Mouse (Mus musculus): ENCODE data around the gene Pde11a.
A peak's percentile ranks its signal among the peaks of the same experiment; 100 is the strongest.

Gene Pde11a

DNA sequence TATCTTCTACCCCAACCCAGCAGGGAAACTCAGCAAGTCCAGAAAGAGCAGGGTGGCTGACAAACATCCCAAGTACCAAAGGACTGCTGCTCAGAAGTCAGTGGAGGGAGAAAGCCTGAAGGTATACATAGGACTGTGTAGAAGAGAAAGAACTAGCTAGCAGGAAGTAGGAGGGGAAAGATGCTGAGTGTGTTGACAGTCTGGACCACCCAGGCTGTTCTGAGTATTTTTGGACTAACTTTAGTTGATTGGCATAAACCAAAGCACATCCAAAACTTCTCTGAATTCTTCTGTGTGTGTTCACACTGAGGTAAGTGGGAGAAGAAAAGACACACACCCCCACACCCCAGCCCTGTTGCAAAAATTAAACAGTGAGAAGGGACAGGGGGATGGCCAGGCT is 248.1 kb downstream of the Pde11a start:
- DNase-seq (ENCODE audit: low spot score), result no peak

GRCm38 (mm10) chr2:76088844-76089243 is 249.7 kb downstream of the Pde11a start:
- no peak for DNase-seq (ENCODE audit: low spot score)

- peak; percentile 70 for DNase-seq (ENCODE audit: low spot score)
Measured at GRCm38 (mm10) chr2:76088413-76088812, 250.2 kb downstream of the Pde11a start.

DNA sequence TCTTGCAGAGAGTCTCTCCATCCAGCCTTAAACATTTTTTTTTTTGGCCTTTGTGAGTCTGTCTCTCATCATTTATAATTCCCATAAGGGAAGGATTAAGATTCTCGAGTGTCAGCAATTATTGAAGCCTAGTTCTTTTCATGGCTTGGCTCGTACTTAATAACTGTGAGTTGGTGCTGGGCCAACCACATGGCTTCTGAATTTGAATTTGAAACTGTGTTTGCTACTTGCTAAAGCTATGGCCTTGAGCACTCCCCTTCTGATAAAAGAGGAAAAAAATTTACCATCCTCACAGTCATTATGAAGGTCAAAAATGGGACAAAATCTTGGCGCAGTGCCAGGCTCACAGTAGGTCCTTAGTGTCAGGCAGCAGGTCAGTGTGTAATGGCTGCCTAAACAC is 251.4 kb downstream of the Pde11a start:
- peak; percentile 65 for DNase-seq (ENCODE audit: low spot score)

DNA sequence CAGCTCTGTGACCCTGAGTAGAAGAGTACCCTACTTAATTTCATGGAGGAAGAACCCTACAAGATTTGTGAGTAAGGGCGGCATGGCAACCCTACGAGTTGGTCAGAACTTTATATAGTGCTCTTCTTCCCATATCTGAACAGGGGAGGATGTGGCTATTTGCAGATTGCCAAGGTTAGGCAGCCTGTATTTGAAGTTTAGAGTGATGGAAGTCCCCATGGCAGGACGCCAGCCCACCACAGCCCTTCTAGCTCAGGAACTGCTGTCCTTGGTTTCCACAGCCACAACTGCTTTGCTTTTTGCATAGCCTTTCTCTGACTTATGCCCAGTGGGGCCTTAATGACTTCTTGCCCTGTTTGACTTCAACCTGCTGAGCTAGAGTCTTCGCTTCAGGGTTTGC is 253.6 kb downstream of the Pde11a start:
- no peak for DNase-seq (ENCODE audit: low spot score)

DNA sequence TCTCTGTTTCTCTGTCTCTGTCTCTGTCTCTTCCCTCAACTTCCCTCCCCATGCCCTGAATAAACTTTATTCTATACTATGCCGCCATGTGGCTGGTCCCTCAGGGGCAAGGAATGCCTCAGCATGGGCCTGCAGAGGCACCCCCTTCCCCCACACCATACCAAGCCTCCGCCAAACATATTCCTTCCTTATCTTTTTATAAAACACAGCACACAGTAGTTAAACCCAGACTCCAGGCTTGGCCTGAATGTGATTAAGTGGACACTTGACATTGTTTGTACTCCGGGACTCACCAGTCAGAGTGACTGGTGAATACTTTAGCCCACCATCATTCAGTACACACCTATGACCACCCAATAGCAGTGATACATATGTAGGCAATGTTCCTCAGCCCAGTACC is 254.7 kb downstream of the Pde11a start:
- no peak for DNase-seq (ENCODE audit: low spot score)

DNA sequence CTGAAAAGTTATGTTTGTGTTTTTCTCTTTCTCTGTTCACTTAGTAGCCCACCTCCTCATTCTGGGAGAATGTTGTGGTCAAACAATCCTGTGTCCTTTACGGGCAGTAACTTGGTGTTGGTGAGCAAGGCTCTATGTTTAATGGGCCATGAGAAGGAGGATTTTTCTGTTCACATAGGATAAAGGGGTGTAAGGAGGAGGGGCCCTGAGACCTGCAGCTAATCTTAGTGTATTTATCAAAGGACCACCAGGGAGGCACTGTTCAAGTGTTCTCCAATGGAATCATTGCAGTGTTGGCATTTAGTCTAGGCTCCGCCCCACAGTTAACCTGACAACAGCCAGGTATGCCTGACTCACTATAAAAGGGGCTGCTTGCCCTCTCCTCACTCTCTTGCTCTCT is 255.2 kb downstream of the Pde11a start:
- no peak for DNase-seq (ENCODE audit: low spot score)

- no peak for DNase-seq (ENCODE audit: low spot score)
Measured at GRCm38 (mm10) chr2:76081991-76082390, 256.6 kb downstream of the Pde11a start.

GRCm38 (mm10) chr2:76080549-76080948 is 258.0 kb downstream of the Pde11a start:
- no peak for DNase-seq (ENCODE audit: low spot score)

DNA sequence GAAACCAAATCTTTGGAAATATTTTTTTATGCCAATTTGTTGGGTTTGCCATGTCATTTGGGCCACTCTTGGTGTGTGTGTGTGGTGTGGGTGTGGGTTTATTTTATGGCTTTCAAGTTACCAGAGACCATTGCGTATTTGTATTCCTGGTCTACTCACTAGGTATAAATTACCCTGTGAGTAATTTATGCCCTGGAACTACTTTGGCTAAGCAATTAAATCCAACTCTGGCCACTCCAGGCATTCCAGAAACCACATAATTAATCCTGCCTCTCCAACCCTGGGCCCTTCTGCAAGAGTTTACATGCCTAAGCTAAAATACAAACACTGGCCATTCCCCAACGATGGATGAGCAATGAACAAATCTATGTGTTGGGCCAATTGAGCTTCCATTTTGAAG is 261.7 kb downstream of the Pde11a start:
- DNase-seq (ENCODE audit: low spot score), result no peak

GRCm38 (mm10) chr2:76076047-76076446 is 262.5 kb downstream of the Pde11a start:
- DNase-seq (ENCODE audit: low spot score), result no peak

DNA sequence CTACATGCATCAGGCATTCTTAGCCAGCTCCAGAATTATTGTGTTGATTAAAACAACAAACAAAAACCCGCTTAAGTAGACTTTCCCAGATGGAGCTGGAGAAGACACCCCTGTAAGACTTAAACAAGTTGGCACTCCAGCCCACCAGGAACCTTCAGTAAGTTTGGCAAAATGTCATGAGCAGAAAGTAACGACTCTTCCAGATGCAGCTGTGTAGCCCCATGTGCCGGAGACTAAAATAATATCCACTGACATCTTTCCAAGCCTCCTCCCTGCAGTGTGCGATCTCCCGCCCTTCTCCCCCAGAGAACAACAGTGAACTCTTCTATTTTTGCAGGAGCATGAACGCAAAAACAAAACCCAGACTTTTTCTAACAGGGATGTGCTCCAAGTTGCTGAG is 265.5 kb downstream of the Pde11a start:
- no peak for DNase-seq (ENCODE audit: low spot score)

DNA sequence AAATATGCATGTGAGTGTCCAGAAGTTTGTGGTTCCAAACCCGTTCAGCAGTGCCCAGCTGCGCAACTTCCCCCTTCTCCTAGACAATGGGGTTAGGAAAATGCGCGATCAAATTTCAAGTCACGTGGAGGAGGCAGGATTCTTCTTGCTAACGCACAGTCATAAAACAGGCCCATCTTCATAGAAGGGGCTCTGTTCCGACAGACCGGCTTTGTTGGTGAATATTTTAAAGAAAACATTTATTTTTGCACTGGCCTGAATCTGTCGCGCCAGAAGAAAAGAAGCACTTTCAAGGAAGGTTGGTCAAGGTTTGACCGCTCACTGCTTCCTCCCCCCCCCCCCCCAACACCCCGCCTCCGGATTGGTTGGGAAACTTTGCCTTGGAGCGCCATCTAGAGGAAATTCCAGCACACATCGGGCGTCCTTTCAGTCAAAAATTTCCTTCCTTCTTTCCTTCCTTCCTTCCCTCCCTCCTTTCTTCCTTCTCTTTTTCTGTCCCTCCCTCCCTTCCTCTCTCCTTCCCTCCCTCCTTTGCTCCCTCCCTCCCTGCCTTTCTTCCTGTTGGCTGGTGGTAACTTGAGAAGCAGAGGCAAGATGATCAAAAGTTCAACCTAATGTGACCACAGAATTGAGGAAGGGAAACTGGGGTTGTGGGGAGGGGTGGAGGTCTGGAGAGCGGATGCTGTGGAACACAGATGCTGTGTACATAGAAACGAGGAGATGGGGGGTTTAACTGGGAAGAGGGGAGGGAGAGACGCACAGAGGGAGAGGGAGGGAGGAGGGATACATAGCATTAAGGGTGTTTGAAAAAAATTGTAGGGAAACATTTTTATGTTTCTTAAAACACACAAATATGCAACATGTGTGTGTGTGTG is 267.9 kb downstream of the Pde11a start:
- peak; percentile 60 for DNase-seq (ENCODE audit: low spot score)

- DNase-seq (ENCODE audit: low spot score), result no peak
Measured at GRCm38 (mm10) chr2:76069238-76069637, 269.3 kb downstream of the Pde11a start.

GRCm38 (mm10) chr2:76068155-76068554 is 270.4 kb downstream of the Pde11a start:
- DNase-seq (ENCODE audit: low spot score), result no peak

GRCm38 (mm10) chr2:76067144-76067543 is 271.4 kb downstream of the Pde11a start:
- no peak for DNase-seq (ENCODE audit: low spot score)

GRCm38 (mm10) chr2:76065292-76065691 is 273.3 kb downstream of the Pde11a start:
- DNase-seq (ENCODE audit: low spot score), result no peak

DNA sequence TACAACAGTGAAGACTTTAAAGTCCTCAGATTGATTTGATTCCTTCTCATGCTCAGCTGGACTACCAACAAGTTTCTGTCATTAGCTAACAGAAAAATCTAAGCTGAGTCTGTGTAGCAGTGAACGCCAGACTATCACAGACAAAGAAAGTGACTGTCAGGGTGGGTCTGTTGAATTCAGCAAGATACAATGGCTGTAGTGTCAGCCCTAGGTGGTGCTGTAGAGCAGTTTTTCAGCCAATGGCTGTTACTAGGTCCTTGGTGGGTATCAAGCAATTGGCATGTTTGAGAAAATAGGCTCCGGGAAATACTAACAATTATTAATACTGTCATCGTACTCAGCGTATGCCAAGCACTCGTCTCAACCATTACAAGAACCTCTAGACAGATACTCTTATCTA is 274.5 kb downstream of the Pde11a start:
- no peak for DNase-seq (ENCODE audit: low spot score)

DNA sequence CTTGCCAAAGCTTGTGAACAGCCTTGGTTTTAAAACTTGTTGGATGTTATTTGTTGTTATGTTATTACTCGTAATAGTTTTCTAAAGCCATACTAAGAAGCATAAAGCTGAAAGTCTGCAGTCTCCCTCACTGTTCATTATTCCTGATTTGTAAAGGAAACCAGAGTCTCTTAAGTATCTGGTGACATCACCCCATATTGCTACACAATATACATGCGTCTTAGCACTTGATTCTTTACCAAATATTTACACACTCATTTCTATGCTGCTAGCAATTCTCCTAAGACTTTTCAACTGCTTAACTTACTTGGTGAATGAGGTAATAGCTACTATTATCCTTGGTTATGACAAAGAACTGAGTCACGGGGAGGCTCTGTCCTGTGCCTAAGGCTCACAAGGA is 278.4 kb downstream of the Pde11a start:
- no peak for DNase-seq (ENCODE audit: low spot score)

DNA sequence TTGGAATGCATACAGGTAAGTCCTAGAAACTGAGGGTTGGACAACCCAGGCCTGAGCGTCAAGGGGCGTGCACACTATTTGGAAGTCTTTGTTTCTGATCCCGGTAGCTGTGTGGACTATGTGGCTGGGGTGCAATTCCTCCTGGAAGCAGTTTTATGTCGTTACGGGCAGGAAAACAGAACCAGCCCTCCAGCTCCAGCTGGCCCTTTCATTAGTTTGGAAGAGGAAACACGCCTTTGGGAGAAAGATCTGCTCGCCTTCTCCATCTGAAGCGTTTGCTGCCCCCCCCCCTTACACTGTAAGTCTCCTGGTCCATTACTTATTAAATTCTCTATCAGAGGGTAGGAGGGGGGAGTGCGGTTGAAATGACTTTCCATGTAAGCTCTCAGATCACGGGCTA is 279.0 kb downstream of the Pde11a start:
- DNase-seq (ENCODE audit: low spot score), result no peak

- no peak for DNase-seq (ENCODE audit: low spot score)
Measured at GRCm38 (mm10) chr2:76058661-76059467, 279.7 kb downstream of the Pde11a start.

GRCm38 (mm10) chr2:76057555-76057954 is 281.0 kb downstream of the Pde11a start:
- DNase-seq (ENCODE audit: low spot score), result no peak

GRCm38 (mm10) chr2:76053748-76054331 is 284.7 kb downstream of the Pde11a start:
- no peak for DNase-seq (ENCODE audit: low spot score)
